Mouse (Mus musculus) erythroblast, embryonic 14.5 days (primary cell): ENCODE measurements around the gene Arhgap45.
"Not testable (repeated sequence)": the region's sequence is repeated elsewhere in the genome, so short reads cannot be mapped to it uniquely, and the experiment has no call there.

ENCODE experiments used
- GATA1 ChIP-seq: IDR thresholded peaks from 2 replicates; pipeline ENCODE4 v1.6.1; 2012; ENCODE audit warnings: low read length, inconsistent platforms, mixed read lengths
- TAL1 ChIP-seq: IDR thresholded peaks from 3 replicates; pipeline ENCODE4 v1.6.1; 2012; ENCODE audit warnings: low read length, inconsistent platforms, mixed read lengths

GRCm38 (mm10) chr10:80041409-80042060, 25.1 kb downstream of the Arhgap45 start:
- TF ChIP-seq GATA1, TAL1: not testable (repeated sequence)
